Mouse (Mus musculus): Measurements from ENCODE around the gene Pkp4. TPM values are rescaled to one million over a fixed set of nuclear protein-coding genes. Genes with fewer than 3 reads are reported as not detected.
A peak's percentile ranks its signal among the peaks of the same experiment; 100 is the strongest.

Pkp4 gene
- polyA plus RNA-seq, 1 experiment from 2014 or later, result 30.8 TPM

GRCm38 (mm10) chr2:59284734-59285490, 124.3 kb downstream of the Pkp4 start:
- no peak overlapping the region for H3K4me2 ChIP-seq
- no peaks in the 10 kb centered on the region for H3K27me3 ChIP-seq
- H3K36me3 ChIP-seq, result no peaks in the 10 kb centered on the region
- 78% methylated on average over 8 of the region's 8 CpGs for WGBS
- no peak for ATAC-seq (ENCODE audit: borderline replicate concordance, extremely low read depth, low FRiP score, low TSS enrichment)
- no peak overlapping the region for H3K4me3 ChIP-seq
- no peaks in the 10 kb centered on the region for H3K9me3 ChIP-seq
- H3K4me1 ChIP-seq, result peaks cover 16% of the 10 kb centered on the region
- peak overlapping the region; percentile 9; the same call in 1 of the 2 replicates for H3K27ac ChIP-seq
- H3K9ac ChIP-seq, result no peak overlapping the region

- Histone ChIP-seq H3K9me3 (no peaks in the 10 kb centered on the region), H3K9ac (no peak overlapping the region), H3K4me1 (peaks cover 16% of the 10 kb centered on the region), H3K4me3 (no peak overlapping the region), H3K4me2 (no peak overlapping the region), H3K36me3 (no peaks in the 10 kb centered on the region), H3K27ac (no peak overlapping the region), H3K27me3 (no peaks in the 10 kb centered on the region)
- 33% methylated on average over 1 of the region's 1 CpGs for WGBS
- ATAC-seq (ENCODE audit: borderline replicate concordance, extremely low read depth, low FRiP score, low TSS enrichment), result no peak
These were observed 124.9 kb downstream of the Pkp4 start for GRCm38 (mm10) chr2:59285581-59285980.

- H3K4me1 ChIP-seq, result peaks cover 16% of the 10 kb centered on the region
- H3K27ac ChIP-seq, result peak overlapping the region; percentile 41; the same call in 1 of the 2 replicates
- no peak overlapping the region for H3K9ac ChIP-seq
- H3K27me3 ChIP-seq, result no peaks in the 10 kb centered on the region
- H3K4me2 ChIP-seq, result no peak overlapping the region
- no peaks in the 10 kb centered on the region for H3K9me3 ChIP-seq
- 45% methylated on average over 9 of the region's 9 CpGs for WGBS
- H3K4me3 ChIP-seq, result no peak overlapping the region
- H3K36me3 ChIP-seq, result no peaks in the 10 kb centered on the region
- 0 out of 2 replicates have a peak, but pooled peaks have one; percentile 39 for ATAC-seq (ENCODE audit: borderline replicate concordance, extremely low read depth, low FRiP score, low TSS enrichment)
These were observed 125.6 kb downstream of the Pkp4 start for GRCm38 (mm10) chr2:59286247-59286646.

GRCm38 (mm10) chr2:59287630-59288029, 127.0 kb downstream of the Pkp4 start:
- no peak overlapping the region for H3K9ac ChIP-seq
- H3K9me3 ChIP-seq, result no peaks in the 10 kb centered on the region
- H3K4me3 ChIP-seq, result no peak overlapping the region
- no peaks in the 10 kb centered on the region for H3K36me3 ChIP-seq
- H3K27ac ChIP-seq, result no peak overlapping the region
- peaks cover 16% of the 10 kb centered on the region for H3K4me1 ChIP-seq
- H3K4me2 ChIP-seq, result no peak overlapping the region
- WGBS, result 83% methylated on average over 8 of the region's 8 CpGs
- ATAC-seq (ENCODE audit: borderline replicate concordance, extremely low read depth, low FRiP score, low TSS enrichment), result no peak
- no peaks in the 10 kb centered on the region for H3K27me3 ChIP-seq

- no peak overlapping the region for H3K27ac ChIP-seq
- peaks cover 13% of the 10 kb centered on the region for H3K4me1 ChIP-seq
- no peaks in the 10 kb centered on the region for H3K9me3 ChIP-seq
- WGBS, result 89% methylated on average over 2 of the region's 2 CpGs
- H3K4me2 ChIP-seq, result no peak overlapping the region
- H3K4me3 ChIP-seq, result no peak overlapping the region
- no peak overlapping the region for H3K9ac ChIP-seq
- ATAC-seq (ENCODE audit: borderline replicate concordance, extremely low read depth, low FRiP score, low TSS enrichment), result no peak
- no peaks in the 10 kb centered on the region for H3K27me3 ChIP-seq
- H3K36me3 ChIP-seq, result no peaks in the 10 kb centered on the region
These were observed 128.8 kb downstream of the Pkp4 start for GRCm38 (mm10) chr2:59289411-59289810.

- Histone ChIP-seq H3K27me3 (no peaks in the 10 kb centered on the region), H3K9ac (no peak overlapping the region), H3K36me3 (no peaks in the 10 kb centered on the region), H3K9me3 (no peaks in the 10 kb centered on the region), H3K4me1 (peaks cover 7% of the 10 kb centered on the region), H3K4me2 (no peak overlapping the region), H3K27ac (0 out of 2 replicates have a peak overlapping the region, but pooled peaks have one; percentile 20), H3K4me3 (no peak overlapping the region)
- WGBS, result 71% methylated on average over 3 of the region's 3 CpGs
- no peak for ATAC-seq (ENCODE audit: borderline replicate concordance, extremely low read depth, low FRiP score, low TSS enrichment)
These were observed 129.7 kb downstream of the Pkp4 start for GRCm38 (mm10) chr2:59290391-59290790.

GRCm38 (mm10) chr2:59299831-59300230, 139.2 kb downstream of the Pkp4 start:
- Histone ChIP-seq H3K4me1 (no peaks in the 10 kb centered on the region), H3K9me3 (no peaks in the 10 kb centered on the region), H3K9ac (no peak overlapping the region), H3K4me2 (no peak overlapping the region), H3K36me3 (no peaks in the 10 kb centered on the region), H3K4me3 (no peak overlapping the region), H3K27ac (no peak overlapping the region), H3K27me3 (no peaks in the 10 kb centered on the region)
- ATAC-seq (ENCODE audit: borderline replicate concordance, extremely low read depth, low FRiP score, low TSS enrichment), result no peak
- 72% methylated on average over 3 of the region's 3 CpGs for WGBS

- Histone ChIP-seq H3K9ac (no peak overlapping the region), H3K9me3 (no peaks in the 10 kb centered on the region), H3K36me3 (peaks cover 13% of the 10 kb centered on the region; the same call in 1 of the 2 replicates), H3K4me1 (no peaks in the 10 kb centered on the region), H3K4me3 (no peak overlapping the region), H3K27me3 (no peaks in the 10 kb centered on the region), H3K27ac (no peak overlapping the region), H3K4me2 (no peak overlapping the region)
- no peak for ATAC-seq (ENCODE audit: borderline replicate concordance, extremely low read depth, low FRiP score, low TSS enrichment)
- WGBS, result 45% methylated on average over 12 of the region's 12 CpGs
These were observed 141.0 kb downstream of the Pkp4 start for GRCm38 (mm10) chr2:59301671-59302070.

GRCm38 (mm10) chr2:59302430-59302829, 141.8 kb downstream of the Pkp4 start:
- Histone ChIP-seq H3K27me3 (no peaks in the 10 kb centered on the region), H3K27ac (no peak overlapping the region), H3K4me1 (no peaks in the 10 kb centered on the region), H3K4me3 (no peak overlapping the region), H3K9me3 (no peaks in the 10 kb centered on the region), H3K4me2 (no peak overlapping the region), H3K9ac (no peak overlapping the region), H3K36me3 (peaks cover 20% of the 10 kb centered on the region; the same call in 1 of the 2 replicates)
- WGBS, result 72% methylated on average over 6 of the region's 6 CpGs
- ATAC-seq (ENCODE audit: borderline replicate concordance, extremely low read depth, low FRiP score, low TSS enrichment), result no peak

GRCm38 (mm10) chr2:59303530-59304063, 142.9 kb downstream of the Pkp4 start:
- no peaks in the 10 kb centered on the region for H3K27me3 ChIP-seq
- no peak overlapping the region for H3K4me3 ChIP-seq
- no peaks in the 10 kb centered on the region for H3K4me1 ChIP-seq
- no peak overlapping the region for H3K9ac ChIP-seq
- no peak for ATAC-seq (ENCODE audit: borderline replicate concordance, extremely low read depth, low FRiP score, low TSS enrichment)
- H3K36me3 ChIP-seq, result peaks cover 30% of the 10 kb centered on the region
- H3K9me3 ChIP-seq, result no peaks in the 10 kb centered on the region
- no peak overlapping the region for H3K27ac ChIP-seq
- H3K4me2 ChIP-seq, result no peak overlapping the region
- WGBS, result 73% methylated on average over 12 of the region's 12 CpGs

GRCm38 (mm10) chr2:59307302-59307701, 146.7 kb downstream of the Pkp4 start:
- no peak for ATAC-seq (ENCODE audit: borderline replicate concordance, extremely low read depth, low FRiP score, low TSS enrichment)
- H3K4me3 ChIP-seq, result no peak overlapping the region
- H3K36me3 ChIP-seq, result peaks cover 55% of the 10 kb centered on the region
- no peaks in the 10 kb centered on the region for H3K4me1 ChIP-seq
- H3K9me3 ChIP-seq, result no peaks in the 10 kb centered on the region
- WGBS, result 90% methylated on average over 8 of the region's 8 CpGs
- H3K4me2 ChIP-seq, result no peak overlapping the region
- no peak overlapping the region for H3K9ac ChIP-seq
- no peaks in the 10 kb centered on the region for H3K27me3 ChIP-seq
- no peak overlapping the region for H3K27ac ChIP-seq

- ATAC-seq (ENCODE audit: borderline replicate concordance, extremely low read depth, low FRiP score, low TSS enrichment), result 0 out of 2 replicates have a peak, but pooled peaks have one; percentile 31
- H3K36me3 ChIP-seq, result peaks cover 58% of the 10 kb centered on the region
These were observed 147.4 kb downstream of the Pkp4 start for GRCm38 (mm10) chr2:59308055-59308454.

More at GRCm38 (mm10) chr2:59308055-59308454, 147.4 kb downstream of the Pkp4 start:
- H3K27ac ChIP-seq, result no peak overlapping the region
- no peak overlapping the region for H3K4me3 ChIP-seq
- WGBS, result 94% methylated on average over 19 of the region's 19 CpGs
- no peaks in the 10 kb centered on the region for H3K27me3 ChIP-seq
- H3K9ac ChIP-seq, result no peak overlapping the region
- H3K9me3 ChIP-seq, result no peaks in the 10 kb centered on the region
- no peaks in the 10 kb centered on the region for H3K4me1 ChIP-seq
- H3K4me2 ChIP-seq, result no peak overlapping the region

Data from lung, embryonic 15.5 days (tissue).